Mouse (Mus musculus): ENCODE results near the gene Fam163b.

The Fam163b gene

DNA sequence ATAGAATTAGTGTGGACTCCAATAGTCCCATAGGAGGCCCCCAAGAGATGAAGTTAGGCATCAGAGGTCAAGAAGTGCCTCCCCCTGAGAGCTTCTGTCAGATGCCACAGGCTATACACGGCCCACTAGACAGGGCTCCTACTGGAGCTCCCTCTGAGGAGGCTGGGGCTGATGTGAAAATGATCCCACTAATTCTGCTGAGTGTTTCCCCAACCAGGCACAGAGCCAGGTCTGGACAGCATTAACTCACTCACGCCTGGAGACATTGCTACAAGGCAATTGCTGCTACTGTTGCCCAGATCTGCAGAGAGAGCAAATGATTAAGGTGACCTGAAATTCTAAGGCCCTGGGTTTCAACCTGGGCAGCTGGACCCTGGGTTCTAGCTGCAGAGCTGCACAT is 56.5 kb downstream of the Fam163b start:
- DNase-seq = no peak

DNA sequence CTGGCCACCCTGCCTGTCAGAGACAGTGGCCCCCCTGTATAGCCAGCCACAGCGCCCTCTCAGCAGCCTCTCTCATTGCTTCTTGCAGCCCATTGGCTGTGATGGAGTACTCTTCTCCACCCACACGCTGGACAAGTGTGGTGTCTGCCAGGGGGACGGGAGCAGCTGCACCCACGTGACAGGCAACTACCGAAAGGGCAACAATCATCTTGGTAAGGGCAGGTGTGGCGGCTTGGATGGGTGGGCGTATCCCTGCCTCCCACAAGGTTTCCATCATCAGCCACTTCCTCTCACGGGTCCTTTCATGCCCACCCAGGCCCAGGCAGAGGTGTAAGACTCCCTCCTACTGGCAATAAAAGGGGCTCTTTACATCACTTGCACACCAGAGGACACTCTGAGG is 57.3 kb downstream of the Fam163b start:
- no peak for DNase-seq

DNA sequence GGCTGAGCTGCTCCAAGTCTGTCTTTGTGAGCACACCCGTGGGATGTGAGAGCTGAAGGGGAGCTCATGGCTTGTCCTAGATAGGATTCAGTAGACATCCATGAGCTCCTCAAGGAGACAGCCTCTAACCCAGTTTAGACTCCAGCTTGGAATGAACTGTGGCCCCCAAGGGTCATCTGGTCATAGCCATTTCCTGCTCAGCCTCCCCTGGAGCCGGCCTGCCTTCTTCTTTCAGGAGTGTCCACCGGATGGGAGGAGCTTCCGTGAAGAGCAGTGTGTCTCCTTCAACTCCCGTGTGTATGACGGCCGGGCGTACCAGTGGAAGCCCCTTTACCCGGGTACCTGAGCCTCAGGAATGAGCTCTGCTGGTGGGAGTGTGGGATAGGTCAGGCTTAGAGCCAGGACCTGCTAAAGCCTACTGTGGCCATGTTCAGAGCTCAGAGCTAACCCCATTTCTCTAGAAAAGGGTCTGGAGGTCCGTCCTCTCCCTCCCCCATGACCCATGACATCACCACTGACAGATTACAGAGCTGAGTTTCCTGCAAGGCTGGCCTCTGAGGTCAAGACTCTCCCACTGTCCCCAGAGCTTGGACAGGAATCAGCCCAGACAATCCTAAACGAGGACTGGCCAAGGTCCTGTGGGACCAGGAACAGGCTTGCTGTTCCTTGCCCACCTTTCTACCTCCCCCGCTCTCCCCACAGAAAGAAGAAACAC is 58.4 kb downstream of the Fam163b start:
- peak; percentile 61 for DNase-seq

DNA sequence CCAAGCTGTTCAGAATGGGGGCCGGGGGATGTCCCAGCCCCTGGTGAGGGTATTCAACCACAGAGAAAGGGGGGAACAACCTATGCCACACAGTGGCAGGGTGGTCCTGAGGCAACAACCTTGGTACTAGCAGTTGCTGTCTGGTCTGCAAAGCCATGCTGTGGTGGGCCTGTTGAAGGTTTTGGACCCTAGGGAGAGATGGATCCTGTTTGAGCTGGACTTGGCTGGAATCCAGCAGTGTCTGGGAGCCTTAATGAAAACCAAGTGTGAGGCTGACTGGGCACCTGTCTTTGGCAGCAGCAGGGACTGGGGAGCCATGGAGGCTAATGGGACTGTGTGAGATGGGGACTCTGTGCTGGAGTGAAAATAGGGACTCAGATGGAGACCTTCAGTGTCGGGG is 62.6 kb downstream of the Fam163b start:
- peak; percentile 43 for DNase-seq

DNA sequence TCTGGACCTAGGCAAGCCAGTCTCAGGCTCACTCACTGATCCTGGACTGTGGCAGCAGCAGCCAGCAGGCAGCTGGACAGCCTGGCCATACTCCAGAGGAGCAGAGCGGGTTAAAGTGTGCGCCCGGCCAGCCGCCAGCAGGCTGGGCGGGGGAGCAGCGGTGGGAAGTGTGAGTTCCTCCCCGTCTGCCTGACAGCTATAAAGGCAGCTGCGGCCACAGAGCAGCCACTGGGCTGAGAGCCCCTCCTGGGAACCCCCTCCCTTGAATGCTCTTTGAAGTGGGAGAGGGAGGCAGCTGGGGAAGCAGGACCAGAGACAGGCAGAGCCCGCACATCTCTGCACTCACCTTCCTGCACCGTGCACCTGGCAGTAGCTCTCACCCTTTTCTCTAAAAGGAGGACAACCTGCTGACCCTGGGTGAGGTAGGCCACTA is 63.1 kb downstream of the Fam163b start, which contains the start of gene Adamtsl2:
TSS of gene Adamtsl2 (plus strand) at position 228 of the 433 bp plus-strand sequence.
- peak; percentile 84 for DNase-seq

DNA sequence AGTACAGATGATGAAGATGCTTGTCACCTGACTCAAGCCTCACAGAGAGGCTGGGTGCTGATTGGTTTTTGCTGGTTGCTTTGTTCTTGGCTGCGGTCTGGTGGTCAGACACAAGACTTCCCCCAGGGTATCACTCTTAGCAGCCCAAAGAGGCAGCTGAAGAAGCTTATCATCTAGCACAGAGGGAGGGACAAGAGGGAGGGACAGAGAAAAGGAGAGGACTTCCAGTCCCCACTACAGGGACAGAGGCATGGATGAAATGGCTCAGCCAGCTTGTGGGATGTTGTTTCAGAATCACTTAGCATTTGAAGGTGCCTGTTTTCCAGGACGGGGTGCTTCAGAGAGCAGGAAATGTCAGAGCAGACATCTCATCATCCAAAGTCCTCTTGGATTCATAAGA is 64.0 kb downstream of the Fam163b start:
- DNase-seq = no peak

DNA sequence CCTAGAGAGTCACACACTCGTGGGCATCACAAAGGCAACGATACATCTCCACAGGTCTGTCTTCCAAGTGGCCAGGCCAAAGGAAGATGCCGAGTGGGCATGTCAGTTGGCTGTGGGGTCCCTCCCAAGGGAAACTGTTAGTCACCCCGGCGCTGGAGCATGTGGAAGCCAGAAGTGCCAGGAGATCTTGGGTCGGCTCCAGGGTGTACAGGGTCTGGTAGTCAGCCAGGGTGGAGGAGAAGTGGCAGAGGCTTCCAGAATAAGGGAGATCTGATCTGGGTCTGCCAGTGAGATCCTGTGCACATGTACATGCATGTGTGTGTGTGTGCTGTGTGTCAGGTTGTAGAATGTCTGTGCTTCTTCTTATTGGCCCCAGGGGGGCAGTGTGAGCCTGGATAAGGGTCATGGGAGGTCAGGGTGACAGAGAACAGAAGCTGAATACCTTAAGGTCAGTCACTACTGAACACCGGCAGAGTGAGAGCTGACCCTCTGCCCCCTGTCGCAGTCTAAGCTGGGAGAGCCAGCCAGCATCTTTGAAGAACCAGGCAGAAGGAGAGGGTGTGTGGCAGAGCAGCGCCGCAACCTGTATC is 64.5 kb downstream of the Fam163b start:
- no peak for DNase-seq

DNA sequence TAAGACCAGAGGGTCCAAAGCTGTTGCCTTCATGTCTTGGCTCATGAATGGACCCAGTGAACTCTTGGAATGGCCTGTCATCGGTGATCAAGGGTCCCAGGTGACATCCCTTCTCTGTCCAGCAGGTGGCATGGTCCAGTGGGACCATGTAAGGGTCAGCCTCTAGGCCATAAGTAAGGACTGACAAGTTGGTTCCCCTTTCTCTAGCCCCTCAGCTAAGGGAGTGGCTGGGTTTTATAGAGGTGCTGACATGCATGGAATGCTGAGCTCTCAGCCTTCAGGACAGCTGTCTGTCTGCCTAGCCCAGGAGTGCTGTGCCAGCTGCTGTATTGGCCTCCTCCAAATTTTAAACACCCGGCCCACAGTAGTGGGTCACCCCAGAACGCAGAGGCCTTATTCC is 66.8 kb downstream of the Fam163b start:
- DNase-seq = peak; percentile 51

DNA sequence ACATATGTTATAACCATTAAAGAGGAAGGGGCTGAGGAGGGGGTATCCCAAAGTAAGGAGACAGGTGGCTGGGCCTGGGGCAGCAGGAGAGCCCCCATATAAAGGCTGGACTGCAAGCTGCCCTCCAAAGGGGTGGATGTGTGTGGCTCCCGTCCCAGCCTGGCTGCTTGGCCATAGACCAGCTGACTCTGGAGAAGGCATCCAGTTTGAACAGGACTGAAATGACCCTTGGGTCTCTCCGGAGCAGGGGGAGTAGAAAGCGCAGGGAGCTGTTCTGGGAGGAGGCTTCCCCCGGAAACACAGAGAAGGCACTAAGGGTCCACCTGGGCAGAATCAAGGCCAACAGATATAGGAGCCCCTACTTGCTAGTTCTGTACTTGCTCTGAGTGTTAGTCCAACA is 67.5 kb downstream of the Fam163b start:
- DNase-seq = peak; percentile 81

DNA sequence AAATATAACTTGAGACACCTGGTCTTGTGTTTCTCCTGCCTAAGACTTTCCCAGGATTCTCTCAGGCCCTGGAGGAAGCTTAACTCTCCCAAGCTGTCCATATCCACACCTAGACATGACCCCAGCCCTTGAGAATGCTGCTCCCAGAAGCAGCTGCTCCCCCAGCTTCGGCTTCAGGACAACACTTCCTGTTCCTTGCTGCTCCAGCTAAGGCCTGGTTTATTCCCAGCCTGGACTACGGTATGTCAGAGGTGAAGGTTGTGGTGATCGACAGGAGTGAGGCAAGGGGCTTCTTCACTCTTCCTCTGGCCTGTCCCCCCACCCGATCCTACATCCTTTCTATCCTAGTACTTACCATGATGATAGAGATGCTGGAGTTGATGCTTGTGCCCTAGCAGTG is 68.9 kb downstream of the Fam163b start:
- no peak for DNase-seq

DNA sequence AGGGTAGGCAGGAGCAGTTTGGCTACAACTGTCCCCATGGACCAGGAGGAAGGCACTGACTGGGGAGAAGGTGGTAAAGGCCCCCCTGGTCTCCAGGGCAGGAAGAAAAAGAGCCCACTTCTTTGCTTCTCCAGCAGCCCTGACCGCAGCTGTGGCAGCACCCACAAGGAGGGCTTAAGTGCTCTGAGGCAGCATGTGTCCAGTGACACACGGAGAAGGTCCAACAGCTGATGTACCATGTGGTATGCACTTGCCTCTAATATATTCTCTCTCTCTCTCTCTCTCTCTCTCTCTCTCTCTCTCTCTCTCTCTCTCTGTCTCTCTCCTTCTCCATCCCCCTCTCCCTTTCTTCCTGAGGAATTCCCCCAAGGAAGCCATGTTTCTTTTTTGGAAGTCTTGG is 70.3 kb downstream of the Fam163b start, which contains the start of gene Mymk:
TSS of gene Mymk (minus strand) at position 202 of the 400 bp plus-strand sequence.
- no peak for DNase-seq

DNA sequence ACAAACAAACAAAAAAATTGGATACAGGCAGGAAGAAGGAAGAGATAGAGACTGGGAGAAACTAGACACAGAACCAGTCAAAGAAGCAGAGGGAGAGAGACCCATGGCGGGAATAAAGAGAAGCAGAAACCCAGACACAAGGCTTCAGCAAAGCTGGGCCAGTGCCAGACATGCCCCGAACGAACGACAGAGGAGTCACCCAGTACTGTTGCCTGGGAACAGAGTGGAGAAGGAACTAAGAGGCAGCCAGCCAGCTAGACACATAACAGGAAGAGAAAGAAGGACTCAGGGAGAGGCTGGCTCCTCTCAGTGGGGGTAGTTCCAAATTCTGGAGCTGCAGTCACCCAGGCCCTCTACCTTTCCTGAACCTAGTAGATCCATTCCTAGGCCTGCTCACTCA is 71.2 kb downstream of the Fam163b start:
- DNase-seq = peak; percentile 49

DNA sequence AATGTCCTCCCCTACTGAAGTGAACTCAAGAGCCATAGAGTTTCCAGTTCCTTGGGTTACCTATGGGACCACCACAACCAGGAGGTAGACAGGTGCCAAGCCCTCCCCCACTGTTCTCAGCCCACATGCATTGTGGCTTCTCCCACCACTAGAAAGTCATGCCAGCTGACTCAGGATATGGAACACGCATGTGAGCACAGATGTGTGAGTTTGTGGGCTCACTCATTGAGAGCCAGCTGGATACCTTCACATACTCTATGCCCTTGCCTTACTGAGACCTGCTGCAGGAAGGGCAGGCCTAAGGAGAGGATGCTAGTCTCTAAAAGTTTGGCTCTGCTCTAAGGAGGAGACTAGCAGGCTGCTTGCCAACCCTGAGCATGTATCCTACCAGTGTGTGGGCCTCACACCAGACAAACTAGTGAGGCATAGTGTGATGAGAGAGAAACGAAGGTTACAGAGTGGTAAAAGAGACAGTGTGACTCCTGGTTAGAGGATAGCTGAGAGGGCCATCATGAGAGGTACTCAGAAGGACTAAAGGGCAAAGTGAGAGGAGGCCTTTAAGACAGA is 72.0 kb downstream of the Fam163b start:
- DNase-seq = no peak

DNA sequence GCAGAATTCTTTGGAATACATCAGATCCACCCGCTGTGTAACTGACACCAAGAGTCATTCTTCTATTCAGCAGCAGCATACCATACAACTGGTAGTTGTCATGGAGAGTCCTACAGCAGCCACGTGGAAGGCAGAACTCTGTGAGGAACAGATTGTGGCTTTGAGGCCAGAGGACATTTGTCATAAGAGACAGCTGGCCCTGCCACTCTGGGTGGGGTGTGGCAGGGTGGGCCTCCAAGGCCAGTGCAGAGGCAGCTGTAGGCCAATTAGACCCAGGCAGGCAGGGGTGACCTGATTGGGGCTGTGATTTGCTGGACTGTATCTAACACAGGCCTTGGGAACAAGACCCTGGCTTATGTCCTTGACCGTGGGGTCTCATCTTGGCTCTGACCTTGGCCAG is 72.6 kb downstream of the Fam163b start:
- no peak for DNase-seq

DNA sequence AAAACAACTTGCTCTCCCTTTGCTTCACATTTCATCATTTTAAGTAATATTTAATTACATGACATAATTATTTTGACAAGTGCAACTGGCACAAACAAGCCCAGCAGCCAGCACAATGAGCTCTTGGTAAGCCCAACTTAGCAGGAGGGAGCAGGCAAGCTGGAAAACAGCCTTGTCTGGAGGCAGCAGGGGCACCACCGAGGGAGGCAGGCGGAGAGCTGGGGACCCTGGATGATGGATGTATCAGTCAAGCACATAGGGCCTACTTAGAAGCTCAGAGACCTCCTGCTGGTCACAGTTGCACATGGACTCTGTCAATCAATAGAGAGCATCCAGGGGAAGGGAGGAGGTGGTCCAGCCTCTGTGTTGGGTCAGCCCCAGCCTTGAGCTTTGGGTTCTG is 74.3 kb downstream of the Fam163b start:
- DNase-seq = no peak

DNA sequence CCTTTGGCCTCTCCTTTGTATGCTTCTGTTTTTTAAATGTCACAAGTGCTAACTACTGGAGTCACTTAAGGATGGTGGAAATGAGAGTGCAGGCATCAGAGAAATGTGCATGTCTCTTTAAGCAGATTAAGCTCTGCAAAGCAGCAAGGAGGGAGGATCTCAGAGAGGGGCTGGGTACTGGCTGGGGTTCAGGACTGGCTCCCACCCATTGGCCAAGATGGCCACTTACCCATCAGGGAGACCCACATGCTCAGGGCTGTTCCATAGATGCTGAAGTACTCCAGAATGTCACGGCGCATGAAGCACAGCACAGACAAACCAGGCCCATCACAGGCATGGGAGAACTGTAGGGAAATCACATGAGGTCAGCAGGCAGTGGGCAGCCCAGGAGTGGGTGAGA is 75.2 kb downstream of the Fam163b start:
- DNase-seq = no peak

Measured in kidney, adult 11 months (tissue).